Mouse (Mus musculus) frontal cortex, postnatal 14 days (tissue): ENCODE measurements around the gene Slc22a4.
"Not testable (repeated sequence)": the region's sequence is repeated elsewhere in the genome, so short reads cannot be mapped to it uniquely, and the experiment has no call there.

ENCODE experiments used
- DNase-seq, 2 experiments: peaks; one replicate each; pipeline ENCODE4 v3.0.0; 2022; ENCODE audit warnings: low spot score in 2 of 2

Gene Slc22a4

GRCm38 (mm10) chr11:54057428-54057827 is 29.5 kb upstream of the Slc22a4 start:
- no peak for DNase-seq

- no peak for DNase-seq
Observed at GRCm38 (mm10) chr11:54056132-54056531, 28.2 kb upstream of the Slc22a4 start.

DNA sequence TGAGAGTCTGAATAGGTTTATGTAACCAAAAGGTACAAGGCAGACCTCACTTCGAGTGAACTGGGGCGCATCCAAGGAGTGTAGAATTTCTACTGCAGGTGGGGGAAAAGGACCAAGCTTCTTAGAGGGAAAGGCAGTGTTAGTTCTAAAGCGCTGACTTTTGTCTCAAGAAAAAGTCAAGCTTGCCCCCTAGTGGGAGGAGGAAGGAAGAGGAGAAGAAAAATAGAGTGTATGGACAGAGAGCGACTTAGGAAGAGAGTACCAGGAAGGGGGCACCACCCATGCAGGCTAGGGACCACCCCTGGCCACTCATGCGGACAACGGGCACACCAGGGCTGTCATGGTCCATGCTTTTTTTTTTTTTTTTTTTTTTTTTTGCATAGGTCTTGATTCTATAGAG is 26.4 kb upstream of the Slc22a4 start:
- peak in 1 of 2 experiments; percentile 29 for DNase-seq

GRCm38 (mm10) chr11:54053090-54053489 is 25.2 kb upstream of the Slc22a4 start:
- no peak for DNase-seq

DNA sequence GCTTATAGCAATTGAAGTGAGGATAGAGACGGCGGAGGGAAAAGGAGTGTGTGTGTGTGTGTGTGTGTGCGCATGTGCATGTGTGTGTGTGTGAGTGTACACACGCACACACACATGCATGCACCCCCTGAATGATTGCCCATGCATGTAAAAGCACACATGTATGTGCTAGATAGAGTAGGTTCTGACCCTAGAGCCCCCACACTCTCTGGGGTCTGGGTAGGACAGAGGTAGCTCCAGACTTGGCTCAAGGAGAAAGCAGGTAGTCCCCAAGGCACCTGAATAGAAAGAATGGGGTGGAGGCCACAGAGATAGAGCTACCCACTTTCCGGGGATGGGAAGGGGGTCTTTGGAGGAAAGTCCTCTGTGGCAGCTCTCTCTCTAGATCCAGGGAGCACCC is 24.2 kb upstream of the Slc22a4 start:
- DNase-seq = no peak

- no peak for DNase-seq
Observed at GRCm38 (mm10) chr11:54051161-54051560, 23.3 kb upstream of the Slc22a4 start.

DNA sequence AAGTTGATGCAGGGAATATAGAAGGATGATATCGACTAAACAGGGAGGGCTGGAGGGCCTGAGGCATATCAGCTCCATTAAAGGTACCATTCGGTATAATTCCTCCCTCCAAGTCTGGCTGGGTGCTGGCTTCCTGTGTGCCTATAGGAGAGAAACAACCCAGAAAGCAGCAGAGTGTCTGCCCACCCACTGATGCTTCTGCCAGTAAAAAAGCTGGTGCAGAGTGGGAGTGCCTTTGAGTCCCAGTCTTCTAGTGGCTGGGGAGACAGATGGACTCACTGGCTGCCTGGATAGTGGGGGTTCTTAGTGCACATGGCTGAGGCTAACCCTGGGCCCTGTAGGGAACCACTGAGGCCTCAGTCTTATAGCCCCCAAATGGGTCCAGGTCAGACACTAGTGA is 22.3 kb upstream of the Slc22a4 start:
- peak in 1 of 2 experiments; percentile 9 for DNase-seq

DNA sequence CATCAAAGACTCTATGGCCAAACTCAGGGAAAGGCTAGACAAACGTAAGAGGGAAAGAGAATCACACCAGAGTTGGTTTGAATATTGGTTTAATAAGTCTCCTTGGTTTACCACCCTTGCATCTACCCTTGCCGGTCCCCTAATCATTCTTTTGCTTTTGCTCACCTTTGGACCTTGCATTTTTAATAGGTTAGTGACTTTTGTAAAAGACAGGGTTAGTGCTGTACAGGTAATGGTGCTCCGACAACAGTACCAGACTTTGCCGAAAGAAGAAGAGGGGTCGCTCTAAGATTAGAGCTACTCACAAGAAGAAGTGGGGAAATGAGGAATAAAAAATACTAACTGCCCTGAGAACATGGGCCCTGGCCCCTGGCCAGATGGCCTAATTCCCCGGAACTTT is 12.8 kb upstream of the Slc22a4 start:
- DNase-seq = no peak

DNA sequence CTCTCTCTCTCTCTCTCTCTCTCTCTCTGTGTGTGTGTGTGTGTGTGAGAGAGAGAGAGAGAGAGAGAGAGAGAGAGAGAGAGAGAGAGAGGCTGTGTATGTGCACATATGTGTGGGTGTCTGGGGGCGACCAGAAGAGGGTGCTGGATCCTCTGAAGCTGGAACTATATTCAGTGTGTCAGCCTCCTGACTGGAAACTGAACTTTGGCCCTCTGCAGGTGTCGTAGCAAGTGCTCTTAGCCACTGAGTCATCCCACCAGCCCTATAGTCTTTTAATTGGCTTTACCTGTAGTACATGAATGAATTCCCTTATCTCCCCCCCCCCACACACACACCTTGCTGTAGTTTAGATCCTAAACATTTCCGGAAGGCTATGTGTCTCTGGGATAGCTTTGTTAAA is 5.0 kb upstream of the Slc22a4 start:
- DNase-seq = not testable (repeated sequence)

- DNase-seq = no peak
Observed at GRCm38 (mm10) chr11:54028997-54029396, 1.1 kb upstream of the Slc22a4 start.

DNA sequence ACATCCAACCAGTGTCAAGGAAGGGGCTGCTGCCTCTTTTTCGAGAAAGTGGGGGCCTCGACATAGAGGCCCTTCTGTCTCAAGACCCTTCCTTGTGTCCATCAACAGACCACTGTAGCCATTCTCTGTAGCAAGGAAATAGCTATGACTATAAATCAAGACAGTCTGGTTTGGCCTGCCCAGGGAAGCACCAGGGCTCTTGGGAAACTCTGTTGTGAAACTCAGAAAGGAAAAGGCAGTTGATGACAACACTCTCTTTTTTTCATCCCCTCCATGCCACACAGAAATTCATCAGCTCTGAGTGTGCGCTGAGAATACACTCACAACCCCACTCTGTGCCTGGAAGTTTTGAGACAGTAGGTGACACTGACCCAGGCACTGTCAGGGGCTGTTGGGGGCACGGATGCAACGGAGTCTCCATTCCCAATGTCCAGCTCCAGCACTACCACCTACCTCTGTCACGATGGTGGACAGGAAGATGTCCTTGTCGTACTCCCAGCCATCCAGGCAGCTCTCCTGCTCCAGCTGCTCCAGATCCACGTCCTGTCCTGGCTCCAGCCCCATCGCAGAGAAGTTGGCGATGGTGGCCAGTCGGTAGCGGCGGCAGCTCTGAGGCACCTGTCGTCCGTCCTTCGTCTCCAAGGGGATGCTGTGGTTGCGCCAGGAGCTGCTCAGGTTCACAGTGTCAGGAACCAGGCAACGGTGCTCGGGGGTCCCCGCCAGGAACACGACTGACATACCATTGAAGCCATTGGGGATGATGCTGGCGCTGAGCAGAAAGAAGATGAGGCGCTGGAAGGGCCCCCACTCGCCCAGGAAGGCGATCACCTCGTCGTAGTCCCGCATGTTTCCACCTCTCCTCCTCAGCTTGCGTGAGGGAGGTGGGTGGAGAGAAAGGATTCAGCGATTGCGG is 503 bp downstream of the Slc22a4 start:
- DNase-seq = no peak

DNA sequence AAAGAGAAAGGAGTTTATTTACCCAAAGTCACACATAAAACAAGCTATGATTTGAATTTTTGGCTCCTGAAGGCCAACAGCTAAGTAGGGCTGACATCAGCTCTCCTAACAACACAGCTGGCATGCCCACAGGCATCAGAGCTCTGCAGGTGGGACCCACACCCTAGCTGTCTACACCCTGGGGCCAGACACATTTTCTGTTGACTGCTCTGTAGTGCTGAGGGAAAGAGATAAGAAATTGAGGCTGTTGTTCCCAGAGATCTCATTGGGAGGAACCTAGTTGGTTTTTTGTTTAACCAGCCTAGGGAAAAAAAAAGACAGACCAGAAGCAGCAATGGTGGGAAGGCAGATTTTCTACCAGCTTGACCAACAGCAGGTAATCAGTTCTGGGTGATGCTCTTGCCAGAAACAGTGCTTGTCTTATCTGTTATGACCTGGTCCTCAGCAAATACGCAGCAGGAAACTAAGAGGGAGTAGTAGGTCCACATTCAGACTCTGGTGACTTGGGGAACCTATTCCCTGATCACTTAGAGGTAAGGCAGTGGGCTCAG is 1.3 kb downstream of the Slc22a4 start:
- DNase-seq = no peak

DNA sequence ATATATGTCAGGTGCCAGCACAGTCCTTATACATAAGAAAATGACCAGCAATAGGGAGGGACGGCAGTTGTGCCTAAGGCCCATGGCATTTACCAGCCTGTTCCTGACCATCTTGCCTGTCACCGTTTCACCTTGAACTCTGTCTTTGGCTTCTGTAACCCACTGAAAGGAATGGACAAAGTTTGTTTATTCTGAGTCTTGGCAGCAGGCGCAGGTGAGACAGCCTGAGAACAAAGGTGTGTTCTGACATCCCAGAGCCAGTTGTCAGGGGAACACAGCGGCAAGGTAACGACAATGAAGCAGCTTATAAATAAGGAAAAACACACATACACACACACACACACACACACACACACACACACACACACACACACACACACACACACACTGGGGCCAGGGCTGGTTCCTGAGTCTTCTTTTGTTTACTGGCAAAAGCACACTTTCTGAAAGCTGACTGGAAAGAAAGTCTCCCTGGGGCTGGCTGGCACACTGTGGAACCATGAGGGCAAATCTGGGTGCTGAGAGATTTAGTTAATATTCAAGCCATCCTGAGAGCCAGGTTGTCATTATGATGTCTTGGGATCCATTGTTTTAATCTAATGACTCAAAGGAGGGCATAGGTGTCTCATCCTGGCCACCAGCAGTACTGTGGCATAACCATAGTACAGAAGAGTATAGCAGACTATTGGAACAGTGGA is 6.3 kb downstream of the Slc22a4 start:
- DNase-seq = no peak

- DNase-seq = no peak
Observed at GRCm38 (mm10) chr11:54018893-54019732, 8.8 kb downstream of the Slc22a4 start.

DNA sequence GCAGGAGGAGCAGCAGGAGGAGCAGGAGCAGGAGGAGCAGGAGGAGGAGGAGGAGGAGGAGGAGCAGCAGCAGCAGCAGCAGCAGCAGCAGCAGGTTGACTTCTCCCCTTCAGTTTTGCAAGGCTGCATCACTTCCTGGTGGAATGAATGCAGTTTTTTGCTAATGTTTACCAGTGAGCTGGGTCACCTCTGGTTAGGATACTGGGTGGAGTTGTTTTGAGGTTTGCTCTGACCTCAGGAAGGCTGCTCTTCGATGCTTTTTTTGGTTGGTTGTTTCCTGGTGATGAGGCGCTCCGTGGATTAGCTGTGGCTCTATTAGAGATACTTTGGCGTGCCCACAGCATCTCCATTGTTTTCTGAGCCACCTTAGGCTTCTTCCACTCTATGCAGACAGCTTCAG is 10.3 kb downstream of the Slc22a4 start:
- no peak for DNase-seq

- no peak for DNase-seq
Observed at GRCm38 (mm10) chr11:54016051-54016450, 11.8 kb downstream of the Slc22a4 start.

- DNase-seq = no peak
Observed at GRCm38 (mm10) chr11:54012961-54013360, 14.9 kb downstream of the Slc22a4 start.

- DNase-seq = no peak
Observed at GRCm38 (mm10) chr11:54011255-54011654, 16.6 kb downstream of the Slc22a4 start.

- DNase-seq = no peak
Observed at GRCm38 (mm10) chr11:54008416-54008920, 19.4 kb downstream of the Slc22a4 start.

- DNase-seq = no peak
Observed at GRCm38 (mm10) chr11:54007717-54008116, 20.2 kb downstream of the Slc22a4 start.

DNA sequence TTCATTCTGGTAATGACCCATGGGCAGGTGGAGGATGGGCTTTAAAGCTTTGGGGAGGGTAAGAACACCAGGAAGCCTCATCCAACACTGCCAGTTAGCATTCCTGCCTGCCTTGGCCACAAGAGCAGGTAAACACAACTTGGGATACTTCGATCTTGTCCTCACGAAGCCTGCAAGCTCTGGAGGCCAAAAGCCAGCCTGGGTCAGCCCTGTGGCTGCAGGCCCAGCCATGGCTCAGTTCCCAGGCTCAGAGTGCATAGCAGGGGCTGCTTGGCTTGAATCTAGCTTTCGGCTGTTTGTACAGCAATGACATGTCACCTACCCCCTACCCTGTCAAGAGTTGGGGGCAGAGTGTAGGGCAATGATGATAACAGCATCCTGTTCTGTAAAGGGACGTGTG is 21.0 kb downstream of the Slc22a4 start:
- no peak for DNase-seq

DNA sequence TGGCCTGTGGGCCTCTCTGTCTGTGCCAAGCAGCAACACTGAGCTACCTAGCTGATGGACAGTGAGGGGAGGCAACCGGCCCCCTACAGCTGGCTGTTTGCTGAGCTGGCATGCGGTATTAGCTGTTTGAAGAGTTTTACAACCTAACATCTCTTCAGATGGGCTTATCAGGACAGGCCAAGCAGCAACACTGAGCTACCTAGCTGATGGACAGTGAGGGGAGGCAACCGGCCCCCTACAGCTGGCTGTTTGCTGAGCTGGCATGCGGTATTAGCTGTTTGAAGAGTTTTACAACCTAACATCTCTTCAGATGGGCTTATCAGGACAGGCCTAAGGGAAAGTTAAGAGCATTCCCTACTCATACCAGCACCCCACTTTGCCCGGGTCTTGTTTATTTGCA is 21.5 kb downstream of the Slc22a4 start:
- not testable (repeated sequence) for DNase-seq
